Mouse (Mus musculus): ENCODE measurements around the gene Rgp1. TPM values are rescaled to one million over a fixed set of nuclear protein-coding genes. Genes with fewer than 3 reads are reported as not detected.

The Rgp1 gene
- polyA plus RNA-seq, 1 experiment from 2014 or later, result 24.5 TPM

DNA sequence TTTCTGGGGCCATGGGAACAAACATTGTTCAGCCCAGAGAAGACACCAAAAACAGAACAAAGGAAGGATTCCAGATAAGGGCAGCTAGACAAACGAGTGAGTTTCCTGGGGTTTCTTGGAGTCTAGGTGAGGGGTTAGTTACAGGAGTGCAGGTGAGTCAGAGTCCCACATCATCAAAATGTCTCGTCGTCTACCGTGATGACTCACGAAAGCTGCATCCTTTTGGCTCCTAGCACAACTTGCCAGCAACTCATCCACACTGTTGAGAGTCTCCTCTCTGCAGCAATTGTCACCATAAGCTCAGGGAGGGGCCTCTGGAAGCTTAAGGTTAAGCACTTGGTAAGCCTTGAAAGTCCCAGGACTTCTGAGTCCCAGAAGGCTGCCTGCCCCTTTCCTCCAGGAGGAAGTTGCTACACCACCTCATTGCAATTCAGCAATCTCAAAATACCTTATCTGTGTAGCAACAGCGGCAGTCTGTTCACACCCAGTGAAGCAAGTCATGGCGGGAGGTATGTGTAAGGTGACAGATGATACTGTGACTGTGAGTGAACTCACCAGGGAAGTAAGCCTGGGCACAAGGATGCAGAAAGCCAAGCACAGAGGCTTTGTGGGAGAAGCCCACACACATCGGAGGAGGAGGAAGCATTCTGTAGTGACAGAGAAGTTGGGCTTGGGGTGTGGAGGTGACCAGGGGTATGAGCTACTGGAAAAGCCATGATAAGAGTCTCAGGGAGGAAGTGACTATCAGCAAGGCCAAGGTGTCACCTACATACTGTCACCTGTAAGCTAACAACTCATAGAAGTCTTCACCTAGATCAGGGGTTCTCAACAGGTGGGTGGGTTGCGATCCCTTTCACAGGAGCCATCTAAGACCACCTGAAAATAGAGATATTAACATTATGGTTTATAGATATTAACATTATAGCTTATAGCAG lies 26.5 kb downstream of the Rgp1 start:
- no peak for ATAC-seq
- Histone ChIP-seq H3K4me1 (replicated peaks) (no peaks in the 10 kb centered on the region), H3K9ac (replicated peaks) (no peak overlapping the region), H3K4me3 (replicated peaks) (no peak overlapping the region), H3K27me3 (no peaks in the 10 kb centered on the region), H3K36me3 (no peaks in the 10 kb centered on the region), H3K9me3 (no peaks in the 10 kb centered on the region), H3K27ac (no peak overlapping the region), H3K4me2 (replicated peaks) (no peak overlapping the region)
- WGBS, result 83% methylated on average over 9 of the region's 9 CpGs

GRCm38 (mm10) chr4:43612534-43612933 lies 34.0 kb downstream of the Rgp1 start:
- Histone ChIP-seq H3K9ac (replicated peaks) (no peak overlapping the region), H3K9me3 (no peaks in the 10 kb centered on the region), H3K27ac (no peak overlapping the region), H3K4me1 (replicated peaks) (no peaks in the 10 kb centered on the region), H3K27me3 (no peaks in the 10 kb centered on the region), H3K4me2 (replicated peaks) (no peak overlapping the region), H3K4me3 (replicated peaks) (no peak overlapping the region), H3K36me3 (no peaks in the 10 kb centered on the region)
- no peak for ATAC-seq
- 79% methylated on average over 10 of the region's 10 CpGs for WGBS

DNA sequence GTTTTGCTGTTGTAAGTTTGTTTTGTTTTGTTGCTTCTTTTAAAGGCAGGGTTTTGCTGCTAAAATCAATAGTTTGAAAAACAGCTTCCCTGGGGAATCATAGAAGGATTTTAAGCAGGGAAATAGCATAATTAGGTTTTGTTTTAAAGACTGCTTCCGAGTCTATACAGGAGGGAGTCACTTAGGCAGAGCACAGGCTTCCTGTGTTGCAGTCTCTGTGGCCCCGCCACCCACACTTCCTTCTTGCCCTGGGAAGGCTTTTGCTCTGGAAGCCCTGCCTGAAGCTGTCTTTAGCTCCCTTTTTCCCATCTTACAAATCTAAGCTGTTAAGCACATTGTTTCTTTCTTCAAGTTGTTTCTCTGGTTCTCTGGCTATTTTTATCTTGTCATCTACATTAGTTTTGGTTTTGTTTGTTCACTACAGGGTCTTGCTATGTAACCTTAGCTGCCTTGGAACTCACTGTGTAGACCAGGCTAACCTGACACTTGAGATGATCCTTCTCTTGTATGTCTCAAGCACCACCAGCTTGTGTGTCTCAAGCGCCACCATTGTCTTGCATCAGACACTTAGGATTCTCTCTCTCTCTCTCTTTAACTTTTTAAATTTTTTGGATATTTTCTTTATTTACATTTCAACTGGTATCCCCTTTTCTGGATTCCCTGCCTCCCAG lies 34.7 kb downstream of the Rgp1 start:
- 73% methylated on average over 3 of the region's 3 CpGs for whole genome bisulfite sequencing
- no peak for ATAC-seq

DNA sequence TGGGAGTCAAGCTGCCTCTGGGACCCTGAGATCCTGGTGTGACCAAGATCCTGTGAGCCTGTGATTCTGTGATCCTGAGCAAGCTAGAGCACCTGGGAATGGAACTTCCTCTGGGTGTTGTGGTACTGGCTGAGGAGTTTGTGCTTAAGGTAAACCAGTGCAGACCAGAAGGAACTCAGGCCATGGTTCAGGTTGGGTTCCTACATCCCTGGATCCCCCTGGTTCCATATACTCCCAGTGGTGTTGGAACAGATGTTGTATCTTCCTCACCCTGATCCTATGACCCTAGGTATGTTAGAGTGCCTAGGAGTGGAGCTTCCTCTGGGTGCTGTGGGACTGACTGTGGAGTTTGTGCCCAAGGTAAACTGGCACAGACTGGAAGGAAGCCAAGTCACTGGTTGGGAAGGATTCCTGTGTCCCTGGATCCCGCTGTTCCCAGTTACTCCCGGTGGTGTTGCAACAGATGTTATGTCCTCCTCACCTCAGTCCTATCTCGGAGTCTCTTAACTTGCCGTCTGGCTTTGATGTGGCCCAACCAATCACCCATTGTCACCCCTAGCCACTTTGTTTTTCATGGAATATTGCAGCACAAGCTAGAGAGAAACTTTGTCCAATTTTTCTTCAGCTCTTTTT lies 41.7 kb downstream of the Rgp1 start:
- Histone ChIP-seq H3K9ac (replicated peaks) (no peak overlapping the region), H3K27ac (no peak overlapping the region), H3K4me2 (replicated peaks) (no peak overlapping the region), H3K4me3 (replicated peaks) (no peak overlapping the region), H3K4me1 (replicated peaks) (no peaks in the 10 kb centered on the region), H3K36me3 (no peaks in the 10 kb centered on the region), H3K27me3 (0 out of 2 replicates have a peak, but pooled peaks cover 4% of the 10 kb centered on the region), H3K9me3 (peaks cover 9% of the 10 kb centered on the region)
- WGBS, result 94% methylated on average over 4 of the region's 4 CpGs
- ATAC-seq, result no peak

More for the DNA sequence above, 34.7 kb downstream of the Rgp1 start:
- H3K27ac ChIP-seq, result no peak overlapping the region
- no peak overlapping the region for H3K9ac ChIP-seq (replicated peaks)
- H3K36me3 ChIP-seq, result no peaks in the 10 kb centered on the region
- H3K9me3 ChIP-seq, result no peaks in the 10 kb centered on the region
- H3K4me3 ChIP-seq (replicated peaks), result no peak overlapping the region
- H3K27me3 ChIP-seq, result no peaks in the 10 kb centered on the region
- no peaks in the 10 kb centered on the region for H3K4me1 ChIP-seq (replicated peaks)
- H3K4me2 ChIP-seq (replicated peaks), result no peak overlapping the region

DNA sequence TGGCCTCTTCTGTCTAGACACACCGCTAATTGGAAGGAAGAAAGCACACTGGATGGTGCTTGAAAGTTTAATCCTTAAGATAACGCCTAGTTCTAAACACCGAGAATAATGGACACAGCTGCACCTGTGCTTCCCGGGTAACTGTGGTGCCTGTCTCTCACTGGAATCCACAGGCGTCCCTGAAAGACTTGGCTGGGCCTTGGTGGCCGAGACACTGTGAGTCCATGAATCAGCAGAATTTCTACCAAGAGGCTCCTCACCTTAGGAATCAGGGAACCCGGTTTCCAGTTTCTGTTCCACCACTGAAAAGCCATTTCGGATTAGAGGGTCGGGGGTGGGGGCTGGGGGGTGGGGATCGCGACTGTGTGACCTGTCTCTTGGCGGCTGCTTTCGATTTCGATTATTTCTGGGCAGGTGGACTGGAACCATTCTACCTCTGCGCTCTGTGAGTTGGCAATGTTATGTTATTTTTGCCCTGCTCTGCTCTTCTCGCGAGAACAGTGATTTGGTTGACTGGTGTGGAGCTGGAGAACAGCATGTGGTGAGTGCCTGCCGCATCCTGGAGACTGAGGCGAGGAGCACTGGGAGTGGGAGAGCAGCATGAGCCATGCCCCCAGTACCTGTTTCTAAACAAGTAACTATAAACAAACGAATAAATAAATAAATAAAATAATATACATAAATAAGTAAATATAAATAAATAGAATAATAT lies 50.7 kb downstream of the Rgp1 start:
- Histone ChIP-seq H3K4me2 (replicated peaks) (0 out of 2 replicates have a peak overlapping the region, but pooled peaks have one; percentile 19), H3K27me3 (no peaks in the 10 kb centered on the region; the same call in 1 of the 2 replicates), H3K36me3 (no peaks in the 10 kb centered on the region), H3K9ac (replicated peaks) (no peak overlapping the region), H3K27ac (no peak overlapping the region), H3K4me1 (replicated peaks) (peaks cover 38% of the 10 kb centered on the region), H3K4me3 (replicated peaks) (no peak overlapping the region), H3K9me3 (peaks cover 10% of the 10 kb centered on the region)
- ATAC-seq, result peak; percentile 56; the same call in 1 of the 2 replicates
- whole genome bisulfite sequencing, result 35% methylated on average over 20 of the region's 20 CpGs

GRCm38 (mm10) chr4:43630030-43630581 lies 51.6 kb downstream of the Rgp1 start:
- no peaks in the 10 kb centered on the region for H3K36me3 ChIP-seq
- peaks cover 38% of the 10 kb centered on the region for H3K4me1 ChIP-seq (replicated peaks)
- 0% methylated on average over 5 of the region's 5 CpGs for WGBS
- 0 out of 2 replicates have a peak overlapping the region, but pooled peaks have one; percentile 23 for H3K9ac ChIP-seq (replicated peaks)
- H3K27me3 ChIP-seq, result no peaks in the 10 kb centered on the region; the same call in 1 of the 2 replicates
- ATAC-seq, result peak; percentile 66
- peak overlapping the region; percentile 90 for H3K4me2 ChIP-seq (replicated peaks)
- H3K9me3 ChIP-seq, result peaks cover 5% of the 10 kb centered on the region
- H3K4me3 ChIP-seq (replicated peaks), result no peak overlapping the region
- peak overlapping the region; percentile 85 for H3K27ac ChIP-seq

DNA sequence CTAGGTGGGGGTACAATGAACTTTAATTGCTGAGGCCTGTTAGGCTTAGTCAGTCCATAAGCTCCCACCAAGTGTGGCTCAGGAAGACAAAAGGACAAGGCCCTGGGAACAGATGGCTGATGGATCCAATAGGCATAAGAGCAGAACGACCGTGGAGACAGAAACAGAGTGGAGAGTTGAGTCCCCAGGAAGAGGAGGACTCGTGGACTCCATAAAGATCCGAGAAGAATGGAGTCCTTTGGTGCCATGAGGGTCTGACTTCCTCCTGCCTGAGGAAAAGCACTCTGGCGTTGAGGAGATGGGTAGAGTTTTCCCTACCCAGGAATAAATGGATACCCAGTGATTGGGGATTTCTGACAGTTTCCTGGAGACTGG lies 52.1 kb downstream of the Rgp1 start:
- Histone ChIP-seq H3K36me3 (no peaks in the 10 kb centered on the region), H3K9ac (replicated peaks) (no peak overlapping the region; the same call in 1 of the 2 replicates), H3K4me3 (replicated peaks) (peak overlapping the region; percentile 63), H3K27ac (peak overlapping the region; percentile 85), H3K4me1 (replicated peaks) (peaks cover 38% of the 10 kb centered on the region), H3K9me3 (no peaks in the 10 kb centered on the region), H3K27me3 (no peaks in the 10 kb centered on the region; the same call in 1 of the 2 replicates), H3K4me2 (replicated peaks) (peak overlapping the region; percentile 90)
- ATAC-seq, result peak; percentile 11; the same call in 1 of the 2 replicates
- 14% methylated on average over 5 of the region's 5 CpGs for WGBS

DNA sequence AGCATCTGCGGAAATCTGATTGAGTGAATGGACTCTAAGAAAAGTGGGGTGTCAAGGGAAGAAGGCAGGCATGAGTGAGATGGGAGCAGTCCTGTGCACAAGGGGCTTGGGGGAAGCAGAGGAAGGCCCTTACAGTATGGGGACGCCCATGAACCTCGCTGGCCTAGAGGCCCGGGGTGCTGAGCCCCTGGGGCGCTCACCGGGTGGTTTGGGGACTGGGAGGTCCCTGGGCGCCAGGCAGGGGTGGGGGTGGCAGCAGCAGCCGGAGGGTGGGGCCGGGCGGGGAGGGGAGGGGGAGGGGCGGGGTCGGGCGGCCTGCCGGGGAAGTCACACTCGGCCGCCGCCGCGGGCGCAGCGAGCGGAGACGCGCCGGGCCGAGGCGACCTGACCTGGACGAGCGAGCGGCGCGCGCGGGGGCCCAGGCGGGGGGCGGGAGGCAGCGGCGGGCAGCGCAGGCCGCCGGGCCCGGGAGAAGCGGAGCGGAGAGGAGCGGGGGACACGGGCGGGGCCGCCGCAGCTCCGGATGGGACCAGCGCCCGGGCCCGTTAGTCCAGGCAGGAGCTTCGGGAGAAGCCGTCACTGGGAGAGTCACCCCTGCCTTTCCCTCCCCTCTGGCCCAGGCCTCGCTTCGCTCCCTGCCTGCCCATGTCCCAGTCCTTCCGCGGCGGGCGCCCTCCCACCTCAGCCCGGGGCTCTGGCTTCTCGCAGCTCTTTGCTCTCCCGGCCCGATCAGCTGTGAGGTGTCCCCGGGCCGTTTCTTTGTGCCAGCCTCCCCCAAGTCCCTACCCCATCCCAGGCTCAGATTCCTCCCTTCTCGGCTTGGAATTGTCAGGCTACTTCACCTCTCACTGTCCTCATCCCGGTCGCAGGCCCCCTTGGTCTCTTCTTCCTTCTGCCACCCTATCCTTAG lies 52.8 kb downstream of the Rgp1 start, which contains the start of gene Npr2:
Npr2 (plus strand) TSS at position 890 of the 910 bp plus-strand sequence.
- H3K4me3 ChIP-seq (replicated peaks), result peak within 1 kb of the TSS; percentile 63
- ATAC-seq, result peak; percentile 75
- peak within 1 kb of the TSS; percentile 90 for H3K4me2 ChIP-seq (replicated peaks)
- peak within 1 kb of the TSS; percentile 95 for H3K9ac ChIP-seq (replicated peaks)
- H3K36me3 ChIP-seq, result no peaks in the 10 kb centered on the region
- H3K9me3 ChIP-seq, result no peaks in the 10 kb centered on the region
- H3K4me1 ChIP-seq (replicated peaks), result peaks cover 38% of the 10 kb centered on the region
- no peaks in the 10 kb centered on the region; the same call in 1 of the 2 replicates for H3K27me3 ChIP-seq
- WGBS, result under 1% methylated on average over 63 of the region's 70 CpGs
- peak within 1 kb of the TSS; percentile 85 for H3K27ac ChIP-seq

DNA sequence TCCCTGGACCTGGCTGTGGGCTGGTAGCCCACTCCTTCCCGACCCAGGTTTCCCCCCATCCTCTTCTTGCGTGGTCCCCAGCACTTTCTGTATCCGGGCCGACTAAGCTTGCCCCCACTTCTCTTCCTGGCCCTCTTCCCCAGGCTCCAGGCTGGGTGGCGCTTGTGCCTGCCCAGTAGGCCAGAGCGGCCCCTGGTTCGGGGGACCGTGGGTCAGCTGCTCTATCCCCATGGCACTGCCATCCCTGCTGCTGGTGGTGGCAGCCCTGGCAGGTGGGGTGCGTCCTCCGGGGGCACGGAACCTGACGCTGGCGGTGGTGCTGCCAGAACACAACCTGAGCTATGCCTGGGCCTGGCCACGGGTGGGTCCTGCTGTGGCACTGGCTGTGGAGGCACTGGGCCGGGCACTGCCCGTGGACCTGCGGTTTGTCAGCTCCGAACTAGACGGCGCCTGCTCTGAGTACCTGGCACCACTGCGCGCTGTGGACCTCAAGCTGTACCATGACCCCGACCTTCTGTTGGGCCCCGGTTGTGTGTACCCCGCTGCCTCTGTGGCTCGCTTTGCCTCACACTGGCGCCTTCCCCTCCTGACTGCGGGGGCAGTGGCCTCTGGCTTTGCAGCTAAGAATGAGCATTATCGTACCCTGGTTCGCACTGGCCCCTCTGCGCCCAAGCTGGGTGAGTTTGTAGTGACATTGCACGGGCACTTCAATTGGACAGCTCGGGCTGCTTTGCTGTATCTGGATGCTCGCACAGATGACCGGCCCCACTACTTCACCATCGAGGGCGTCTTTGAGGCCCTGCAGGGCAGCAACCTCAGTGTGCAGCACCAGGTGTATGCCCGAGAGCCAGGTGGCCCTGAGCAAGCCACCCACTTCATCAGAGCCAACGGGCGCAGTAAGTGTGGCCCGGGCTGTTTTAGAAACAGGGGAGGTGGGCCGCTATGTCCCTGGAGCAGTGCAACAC lies 53.7 kb downstream of the Rgp1 start:
- peak; percentile 28; the same call in 1 of the 2 replicates for ATAC-seq
- Histone ChIP-seq H3K9me3 (no peaks in the 10 kb centered on the region), H3K36me3 (no peaks in the 10 kb centered on the region), H3K4me1 (replicated peaks) (peaks cover 38% of the 10 kb centered on the region), H3K4me2 (replicated peaks) (peak overlapping the region; percentile 90), H3K27ac (peak overlapping the region; percentile 85), H3K9ac (replicated peaks) (peak overlapping the region; percentile 95), H3K4me3 (replicated peaks) (peak overlapping the region; percentile 63), H3K27me3 (no peaks in the 10 kb centered on the region; the same call in 1 of the 2 replicates)
- 42% methylated on average over 42 of the region's 42 CpGs for WGBS

Data from midbrain, embryonic 13.5 days (tissue).